ENCODE assay signal across 12 mouse cellular contexts in genomic region chr8:64834071-64834877, GRCm38 (mm10). TPM values are rescaled to one million over a fixed set of nuclear protein-coding genes. Genes with fewer than 3 reads are reported as not detected.
A peak's percentile ranks its signal among the peaks of the same experiment; 100 is the strongest.
DNase-seq lines count a peak whose midpoint lies in the region; ATAC-seq and TF ChIP-seq lines count a peak whose summit lies in the region.
"Had no signal": no experiment of that assay in that cellular context is flagged by ENCODE, and none has a peak within 500 bp of the region (broad histone marks: within the 10 kb centered on the region; RNA-seq: fewer than 3 reads in every experiment).

No protein-coding gene starts in this region.

- no peak overlapping the region for H3K4me3 ChIP-seq in thymus, adult 2 months (ENCODE audit: control insufficient read depth, insufficient read depth, low read length)
- H3K4me3 ChIP-seq in forebrain, embryonic 11.5 days (ENCODE audit: low read depth, low read length): no peak overlapping the region
- H3K4me3 ChIP-seq in hindbrain, postnatal 0 days (ENCODE audit: low read length): no peak overlapping the region
- no peak overlapping the region for H3K4me3 ChIP-seq in cerebellum, adult 2 months (replicated peaks; ENCODE audit: insufficient read depth, low read depth, low read length)

- WGBS in thymus, adult 2 months: 82% methylated on average over 27 of the region's 27 CpGs
- 34% methylated on average over 27 of the region's 27 CpGs for WGBS in forebrain, embryonic 11.5 days
- 31% methylated on average over 27 of the region's 27 CpGs for WGBS in hindbrain, postnatal 0 days
- 60% methylated on average over 27 of the region's 27 CpGs for WGBS in cerebellum, adult 2 months

- H3K36me3 ChIP-seq in thymus, adult 2 months (ENCODE audit: control insufficient read depth, insufficient read depth, low read length): no peaks in the 10 kb centered on the region
- no peaks in the 10 kb centered on the region for H3K36me3 ChIP-seq in forebrain, embryonic 11.5 days (ENCODE audit: control insufficient read depth, insufficient read depth, low read length)
- H3K36me3 ChIP-seq in hindbrain, postnatal 0 days (ENCODE audit: insufficient read depth, low read length): no peaks in the 10 kb centered on the region

- ATAC-seq in forebrain, embryonic 11.5 days (replicated peaks; ENCODE audit: low FRiP score): peak; percentile 38; the same call in 1 of the 2 replicates
- ATAC-seq in hindbrain, postnatal 0 days: no peak
- no peak for ATAC-seq in inflammation-experienced regulatory T-cells, adult 6 months

- H3K27me3 ChIP-seq in thymus, adult 2 months (ENCODE audit: control insufficient read depth, insufficient read depth, low read length): no peaks in the 10 kb centered on the region
- H3K27me3 ChIP-seq in forebrain, embryonic 11.5 days (ENCODE audit: control insufficient read depth, insufficient read depth, low read length): no peaks in the 10 kb centered on the region
- no peaks in the 10 kb centered on the region for H3K27me3 ChIP-seq in hindbrain, postnatal 0 days (ENCODE audit: insufficient read depth, low read length)
- H3K27me3 ChIP-seq in cerebellum, adult 2 months (ENCODE audit: control insufficient read depth, insufficient read depth, low read length): no peaks in the 10 kb centered on the region

- no peaks in the 10 kb centered on the region for H3K9me3 ChIP-seq in forebrain, embryonic 11.5 days (ENCODE audit: control insufficient read depth, low read length)
- H3K9me3 ChIP-seq in hindbrain, postnatal 0 days (ENCODE audit: low read length): no peaks in the 10 kb centered on the region
- H3K9me3 ChIP-seq: G1E had no signal

- H3K9ac ChIP-seq in forebrain, embryonic 11.5 days (ENCODE audit: low read length): peak overlapping the region; percentile 16; the same call in 1 of the 2 replicates
- no peak overlapping the region for H3K9ac ChIP-seq in hindbrain, postnatal 0 days (replicated peaks; ENCODE audit: low read length)

- no peak for TF ChIP-seq POLR2A in thymus, adult 2 months (IDR thresholded peaks at IDR 0.05; ENCODE audit: control insufficient read depth, extremely low read depth, insufficient read depth, low read length, poor library complexity)
- no peak for TF ChIP-seq POLR2A in cerebellum, adult 2 months (IDR thresholded peaks at IDR 0.05; ENCODE audit: borderline replicate concordance, insufficient read depth, low read length)

- no peaks in the 10 kb centered on the region for H3K4me1 ChIP-seq in thymus, adult 2 months (replicated peaks; ENCODE audit: control insufficient read depth, insufficient read depth, low read length)
- peaks cover 6% of the 10 kb centered on the region; the same call in 1 of the 2 replicates for H3K4me1 ChIP-seq in forebrain, embryonic 11.5 days (replicated peaks; ENCODE audit: control insufficient read depth, insufficient read depth, low read length)
- 0 out of 2 replicates have a peak, but pooled peaks cover 4% of the 10 kb centered on the region for H3K4me1 ChIP-seq in hindbrain, postnatal 0 days (ENCODE audit: insufficient read depth, low read length)
- H3K4me1 ChIP-seq in cerebellum, adult 2 months (ENCODE audit: control insufficient read depth, insufficient read depth, low read length): no peaks in the 10 kb centered on the region

- TF ChIP-seq CTCF in thymus, adult 2 months (IDR thresholded peaks at IDR 0.05; ENCODE audit: borderline replicate concordance, control insufficient read depth, extremely low read depth, insufficient read depth, low read length, poor library complexity): no peak
- TF ChIP-seq CTCF in hindbrain, postnatal 0 days (IDR thresholded peaks at IDR 0.05; ENCODE audit: low read depth): no peak
- no peak for TF ChIP-seq CTCF in cerebellum, adult 2 months (IDR thresholded peaks at IDR 0.05; ENCODE audit: borderline replicate concordance, insufficient read depth, low read depth, low read length)

- no peak overlapping the region for H3K27ac ChIP-seq in thymus, adult 2 months (ENCODE audit: control insufficient read depth, insufficient read depth, low read length)
- H3K27ac ChIP-seq in forebrain, embryonic 11.5 days (ENCODE audit: low read depth, low read length): no peak overlapping the region
- H3K27ac ChIP-seq in hindbrain, postnatal 0 days: no peak overlapping the region
- no peak overlapping the region; the same call in 1 of the 2 replicates for H3K27ac ChIP-seq in cerebellum, adult 2 months (ENCODE audit: insufficient read depth, low read length)

- DNase-seq in thymus, postnatal 4 days: peak; percentile 39
- no peak for DNase-seq in thymus, adult 2 months
- DNase-seq in forebrain, embryonic 11.5 days (ENCODE audit: low spot score): no peak
- DNase-seq in hindbrain, postnatal 0 days (ENCODE audit: low spot score): no peak
- DNase-seq in urinary bladder, adult 2 months (ENCODE audit: low spot score): no peak
- no peak for DNase-seq in cerebellum, adult 2 months
- DNase-seq: cerebellum, adult 11 months; gastrocnemius, postnatal 25 days; heart, postnatal 36 days; kidney, postnatal 14 days had no signal

- H3K4me2 ChIP-seq in forebrain, embryonic 11.5 days (ENCODE audit: low read depth, low read length, severe bottlenecking): peak overlapping the region; percentile 24; the same call in 1 of the 2 replicates
- H3K4me2 ChIP-seq in hindbrain, postnatal 0 days (ENCODE audit: low read depth, low read length): peak overlapping the region; percentile 16; the same call in 1 of the 2 replicates

RNA-seq across cellular contexts. Expression of gene Klhl2, which starts 15.5 kb away (rescaled TPM):
- polyA plus RNA-seq in thymus, adult 2 months (2012; rRNA removed): 7.5 and 8.2 TPM in 2 replicates
- polyA plus RNA-seq in forebrain, embryonic 11.5 days (2014; fragmentation: Nextera tagmentation; extraction: Ambion mirVana): 22.6 and 26.0 TPM in 2 replicates
- total RNA-seq in hindbrain, postnatal 0 days (2014; rRNA removed): 35.0 and 41.0 TPM in 2 replicates
- polyA plus RNA-seq in hindbrain, postnatal 0 days (2015; fragmentation: Nextera tagmentation; extraction: Ambion mirVana): 26.3 and 27.4 TPM in 2 replicates
- 20.1 and 20.2 TPM in 2 replicates for polyA plus RNA-seq in urinary bladder, adult 2 months (2012; rRNA removed)
- polyA plus RNA-seq in inflammation-experienced regulatory T-cells, adult 6 months (2017; shearing (Covaris generic)): 1 to 10 TPM; 4.5 to 7.6 (median 6.8) TPM
- 58.4 and 73.5 TPM in 2 replicates for polyA plus RNA-seq in cerebellum, adult 2 months (2012; rRNA removed)
